Mouse (Mus musculus) heart, postnatal 10 days (tissue): Measurements from ENCODE around the gene D5Ertd579e. TPM values are rescaled to one million over a fixed set of nuclear protein-coding genes. Genes with fewer than 3 reads are reported as not detected.
"Not testable (repeated sequence)": the region's sequence is repeated elsewhere in the genome, so short reads cannot be mapped to it uniquely, and the experiment has no call there.

Source experiments
- DNase-seq, 2 experiments: peaks; one replicate each; pipeline ENCODE4 v3.0.0; 2021
- intact Hi-C: fragments of 180-260 bp; cut with DNase I; formaldehyde crosslinking; loops from one replicate; pipeline ENCODE4 v1.15.1; 2025
- total RNA-seq, 2 experiments: library from RNA; stranded (reverse); gene quantifications; 2 replicates each; pipeline ENCODE4 v1.2.3; 2021

D5Ertd579e gene
- total RNA-seq, 2 experiments from 2014 or later = 93.6 to 97.2 TPM

- DNase-seq = no peak
- intact Hi-C loops = loop anchor here (5.0 kb wide), 1 partner anchor 91 kb away; no protein-coding TSS in a partner anchor
Observed at GRCm38 (mm10) chr5:36693651-36694050, 2.2 kb downstream of the D5Ertd579e start.

- intact Hi-C loops = loop anchor here (5.0 kb wide), 1 partner anchor 89 kb away; no protein-coding TSS in a partner anchor
- DNase-seq = peak in 1 of 2 experiments; percentile 50
Observed at GRCm38 (mm10) chr5:36691423-36691822, 4.4 kb downstream of the D5Ertd579e start.

- DNase-seq = no peak
- intact Hi-C loops = no loop called here
Observed at GRCm38 (mm10) chr5:36685170-36685569, 10.7 kb downstream of the D5Ertd579e start.

GRCm38 (mm10) chr5:36683586-36683985 is 12.2 kb downstream of the D5Ertd579e start:
- no peak for DNase-seq
- intact Hi-C loops = no loop called here

- no peak for DNase-seq
- intact Hi-C loops = no loop called here
Observed at GRCm38 (mm10) chr5:36681219-36681618, 14.6 kb downstream of the D5Ertd579e start.

GRCm38 (mm10) chr5:36679918-36680598 is 15.8 kb downstream of the D5Ertd579e start:
- DNase-seq = no peak
- intact Hi-C loops = no loop called here

GRCm38 (mm10) chr5:36678799-36679198 is 17.0 kb downstream of the D5Ertd579e start:
- intact Hi-C loops = no loop called here
- no peak for DNase-seq

GRCm38 (mm10) chr5:36677907-36678306 is 17.9 kb downstream of the D5Ertd579e start:
- no peak for DNase-seq
- intact Hi-C loops = no loop called here

GRCm38 (mm10) chr5:36675466-36675865 is 20.4 kb downstream of the D5Ertd579e start:
- no peak for DNase-seq
- intact Hi-C loops = no loop called here

GRCm38 (mm10) chr5:36674658-36675433 is 21.0 kb downstream of the D5Ertd579e start:
- intact Hi-C loops = no loop called here
- no peak for DNase-seq

GRCm38 (mm10) chr5:36669021-36670008 is 26.5 kb downstream of the D5Ertd579e start:
- intact Hi-C loops = no loop called here
- DNase-seq = no peak

- DNase-seq = no peak
- intact Hi-C loops = no loop called here
Observed at GRCm38 (mm10) chr5:36668572-36668971, 27.3 kb downstream of the D5Ertd579e start.

- DNase-seq, intact Hi-C loops: not testable (repeated sequence)
Observed at GRCm38 (mm10) chr5:36667986-36668385, 27.8 kb downstream of the D5Ertd579e start.

- DNase-seq = no peak
Observed at GRCm38 (mm10) chr5:36667165-36667564, 28.7 kb downstream of the D5Ertd579e start.

GRCm38 (mm10) chr5:36666699-36667098 is 29.1 kb downstream of the D5Ertd579e start:
- DNase-seq, intact Hi-C loops: not testable (repeated sequence)

More at GRCm38 (mm10) chr5:36667165-36667564, 28.7 kb downstream of the D5Ertd579e start:
- intact Hi-C loops = no loop called here

GRCm38 (mm10) chr5:36663329-36663728 is 32.5 kb downstream of the D5Ertd579e start:
- intact Hi-C loops = no loop called here
- no peak for DNase-seq

GRCm38 (mm10) chr5:36660977-36661760 is 34.7 kb downstream of the D5Ertd579e start:
- intact Hi-C loops, DNase-seq: not testable (repeated sequence)

GRCm38 (mm10) chr5:36625612-36626011 is 70.2 kb downstream of the D5Ertd579e start:
- intact Hi-C loops = no loop called here
- no peak for DNase-seq

- DNase-seq = no peak
- intact Hi-C loops = no loop called here
Observed at GRCm38 (mm10) chr5:36623670-36624069, 72.2 kb downstream of the D5Ertd579e start.

- intact Hi-C loops = no loop called here
Observed at GRCm38 (mm10) chr5:36621058-36621449, 74.8 kb downstream of the D5Ertd579e start.

More at GRCm38 (mm10) chr5:36621058-36621449, 74.8 kb downstream of the D5Ertd579e start:
- peak; percentile 29 to 32 for DNase-seq
